Comparison of ENCODE assay signal across 8 mouse cellular contexts in the genomic region with DNA sequence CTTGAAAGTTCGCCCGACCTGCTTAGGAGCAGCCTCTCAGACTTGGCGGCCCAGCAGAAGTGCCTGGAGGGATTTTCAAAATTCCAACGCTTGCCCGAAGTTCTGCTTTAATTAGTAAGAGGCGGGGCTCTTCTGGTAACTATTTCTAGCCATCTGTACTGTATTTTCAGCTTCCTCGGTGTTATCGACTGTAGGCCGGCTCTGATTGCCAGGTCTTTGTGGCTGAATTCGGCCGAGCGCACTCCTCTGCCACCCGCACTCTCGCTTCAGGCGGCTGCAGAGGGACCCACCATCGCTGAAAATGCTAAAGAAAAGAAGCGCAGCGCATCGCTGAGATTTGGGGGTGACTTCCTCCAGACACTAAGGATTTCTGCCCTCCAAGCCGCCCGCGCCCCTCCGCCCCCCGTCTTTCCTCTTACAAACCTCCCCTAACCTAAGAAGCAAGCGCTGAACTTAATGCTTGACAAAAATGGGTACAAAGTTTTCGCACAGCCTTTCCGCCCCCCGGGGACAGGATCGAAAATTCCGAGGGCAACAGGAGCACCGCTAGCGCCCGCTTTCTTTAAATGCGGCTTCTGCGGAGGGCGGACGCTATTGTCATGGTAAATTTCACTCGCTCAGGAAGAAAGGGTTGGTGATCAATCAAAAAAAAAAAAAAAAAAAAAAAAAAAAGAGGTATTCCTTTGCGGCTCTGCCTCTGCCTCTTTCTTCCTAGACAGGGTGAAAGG. TPM values are rescaled to one million over a fixed set of nuclear protein-coding genes. Genes with fewer than 3 reads are reported as not detected.
DNase-seq lines count a peak whose midpoint lies in the region; ATAC-seq lines count a peak whose summit lies in the region.

No protein-coding gene starts in this region.

- no peaks in the 10 kb centered on the region for H3K36me3 ChIP-seq in embryonic facial prominence, embryonic 15.5 days
- H3K36me3 ChIP-seq in hindbrain, embryonic 12.5 days, result no peaks in the 10 kb centered on the region
- no peaks in the 10 kb centered on the region for H3K36me3 ChIP-seq in liver, embryonic 11.5 days (ENCODE audit: control insufficient read depth, insufficient read depth, low read length)

- H3K4me3 ChIP-seq in embryonic facial prominence, embryonic 15.5 days (replicated peaks), result peak overlapping the region; percentile 46
- H3K4me3 ChIP-seq in hindbrain, embryonic 12.5 days, result peak overlapping the region; percentile 52
- H3K4me3 ChIP-seq in liver, embryonic 11.5 days (ENCODE audit: low read depth, low read length), result peak overlapping the region; percentile 50

- 0 out of 2 replicates have a peak overlapping the region, but pooled peaks have one; percentile 8 for H3K27ac ChIP-seq in embryonic facial prominence, embryonic 15.5 days (replicated peaks)
- H3K27ac ChIP-seq in hindbrain, embryonic 12.5 days, result peak overlapping the region; percentile 55; the same call in 1 of the 2 replicates
- no peak overlapping the region for H3K27ac ChIP-seq in liver, embryonic 11.5 days (ENCODE audit: low read depth, low read length)

- 1% methylated on average over 39 of the region's 39 CpGs for WGBS in embryonic facial prominence, embryonic 15.5 days
- under 1% methylated on average over 39 of the region's 39 CpGs for WGBS in hindbrain, embryonic 12.5 days
- WGBS in liver, embryonic 11.5 days, result 3% methylated on average over 39 of the region's 39 CpGs

- H3K27me3 ChIP-seq in embryonic facial prominence, embryonic 15.5 days, result peaks cover 4% of the 10 kb centered on the region; the same call in 1 of the 2 replicates
- H3K27me3 ChIP-seq in hindbrain, embryonic 12.5 days, result no peaks in the 10 kb centered on the region
- peaks cover 27% of the 10 kb centered on the region for H3K27me3 ChIP-seq in liver, embryonic 11.5 days (replicated peaks; ENCODE audit: control insufficient read depth, insufficient read depth, low read length)

- H3K9me3 ChIP-seq in embryonic facial prominence, embryonic 15.5 days (replicated peaks), result no peaks in the 10 kb centered on the region
- no peaks in the 10 kb centered on the region; the same call in 1 of the 2 replicates for H3K9me3 ChIP-seq in hindbrain, embryonic 12.5 days (replicated peaks)
- no peaks in the 10 kb centered on the region for H3K9me3 ChIP-seq in liver, embryonic 11.5 days (ENCODE audit: control insufficient read depth, low read length)

- peak overlapping the region; percentile 29 for H3K9ac ChIP-seq in embryonic facial prominence, embryonic 15.5 days
- H3K9ac ChIP-seq in hindbrain, embryonic 12.5 days, result peak overlapping the region; percentile 66
- no peak overlapping the region for H3K9ac ChIP-seq in liver, embryonic 11.5 days (ENCODE audit: low read depth, low read length)

- H3K4me1 ChIP-seq in embryonic facial prominence, embryonic 15.5 days, result peaks cover 10% of the 10 kb centered on the region
- H3K4me1 ChIP-seq in hindbrain, embryonic 12.5 days, result peaks cover 11% of the 10 kb centered on the region; the same call in 1 of the 2 replicates
- H3K4me1 ChIP-seq in liver, embryonic 11.5 days (replicated peaks; ENCODE audit: control insufficient read depth, insufficient read depth, low read length), result no peaks in the 10 kb centered on the region

- peak; percentile 14 to 18 for DNase-seq in layer of hippocampus, postnatal 25 days (ENCODE audit: extremely low spot score in 1 of 2, low spot score in 1 of 2)
- DNase-seq in layer of hippocampus, adult 8-10 months (ENCODE audit: low spot score in 2 of 2), result no peak
- DNase-seq in liver, embryonic 11.5 days (ENCODE audit: low spot score), result peak; percentile 42
- DNase-seq in neural tube, embryonic 10.5 days (ENCODE audit: extremely low spot score, low spot score), result peak; percentile 74
- no peak for DNase-seq in frontal cortex, postnatal 10 days (ENCODE audit: low spot score in 2 of 2)
- no peak for DNase-seq in right cerebral cortex, adult 2 months (ENCODE audit: low spot score in 2 of 2)

- no peak for ATAC-seq in embryonic facial prominence, embryonic 15.5 days (ENCODE audit: insufficient number of reproducible peaks, low FRiP score, low TSS enrichment, low read depth)
- peak; percentile 21; the same call in 1 of the 2 replicates for ATAC-seq in hindbrain, embryonic 12.5 days (ENCODE audit: low FRiP score)
- ATAC-seq in liver, embryonic 11.5 days (replicated peaks; ENCODE audit: low FRiP score), result no peak

- peak overlapping the region; percentile 95 for H3K4me2 ChIP-seq in embryonic facial prominence, embryonic 15.5 days (replicated peaks)
- peak overlapping the region; percentile 97 for H3K4me2 ChIP-seq in hindbrain, embryonic 12.5 days (replicated peaks)
- peak overlapping the region; percentile 69 for H3K4me2 ChIP-seq in liver, embryonic 11.5 days

RNA-seq across cellular contexts. Expression of a gene that starts 0.5 kb away (rescaled TPM):
- total RNA-seq in layer of hippocampus, postnatal 25 days (2021), result 1 to 10 TPM; 1.7 to 2.7 TPM
- total RNA-seq in layer of hippocampus, adult 8-10 months (2022), result 1 to 10 TPM; 3.1 to 5.6 (median 4.1) TPM
- 3.9 and 4.1 TPM in 2 replicates for polyA plus RNA-seq in embryonic facial prominence, embryonic 15.5 days (2015; fragmentation: Nextera tagmentation; extraction: Ambion mirVana)
- 5.8 and 6.5 TPM in 2 replicates for polyA plus RNA-seq in hindbrain, embryonic 12.5 days (2016; fragmentation: Nextera tagmentation; extraction: Ambion mirVana)
- polyA plus RNA-seq in liver, embryonic 11.5 days (2014; fragmentation: Nextera tagmentation; extraction: Ambion mirVana), result 2.8 and 3.5 TPM in 2 replicates

RNA-seq across cellular contexts. Expression of a gene that starts 7.7 kb away (rescaled TPM):
- 1 to 10 TPM in 1 of 2 experiments, under 1 TPM in 1; 0.49 to 1.0 TPM for total RNA-seq in layer of hippocampus, postnatal 25 days (2021)
- under 1 TPM; 0.45 to 0.87 (median 0.74) TPM for total RNA-seq in layer of hippocampus, adult 8-10 months (2022)
- polyA plus RNA-seq in embryonic facial prominence, embryonic 15.5 days (2015; fragmentation: Nextera tagmentation; extraction: Ambion mirVana), result 1.1 TPM in 2 replicates
- polyA plus RNA-seq in hindbrain, embryonic 12.5 days (2016; fragmentation: Nextera tagmentation; extraction: Ambion mirVana), result 0.52 and 0.55 TPM in 2 replicates
- 0.47 and 0.62 TPM in 2 replicates for polyA plus RNA-seq in liver, embryonic 11.5 days (2014; fragmentation: Nextera tagmentation; extraction: Ambion mirVana)

Comparison
In these comparisons a context has a peak if more than half of its experiments do, and no peak if none do; other contexts are left out.
1. DNase-seq: peak in layer of hippocampus, postnatal 25 days (2 of 2), liver, embryonic 11.5 days (single experiment) and neural tube, embryonic 10.5 days (single experiment); none in layer of hippocampus, adult 8-10 months (0 of 2), frontal cortex, postnatal 10 days (0 of 2) and right cerebral cortex, adult 2 months (0 of 2).
2. Peak in every context shown above with its lines, with median percentiles within 50 percentile points of each other: H3K4me2 ChIP-seq and H3K4me3 ChIP-seq.